Mouse (Mus musculus): Measurements from ENCODE around the gene Lmod1. TPM values are rescaled to one million over a fixed set of nuclear protein-coding genes. Genes with fewer than 3 reads are reported as not detected.

Lmod1 gene
- polyA plus RNA-seq, 1 experiment from 2014 or later = 2.1 TPM

DNA sequence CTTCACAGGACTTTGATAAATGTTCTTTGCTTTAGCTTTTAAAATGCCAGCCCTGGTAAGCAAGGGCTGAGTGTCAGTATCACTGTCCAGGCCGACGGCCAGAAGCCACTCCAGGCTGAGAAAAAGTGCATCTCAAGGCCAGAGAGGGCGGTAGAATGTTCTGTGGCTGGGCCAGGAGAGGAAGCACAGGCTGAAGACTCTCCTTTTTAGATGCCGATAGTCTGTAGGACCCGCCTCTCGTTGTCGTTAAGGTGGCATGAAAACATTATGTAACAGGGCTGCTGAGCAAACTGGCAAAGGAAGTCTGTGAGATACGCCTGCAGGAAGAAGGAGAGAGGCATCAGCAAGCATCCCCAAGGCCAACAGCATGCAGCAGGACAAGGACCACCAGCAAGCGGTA lies 60.6 kb downstream of the Lmod1 start:
- Histone ChIP-seq H3K36me3 (ENCODE audit: insufficient read depth, low read length) (peaks cover 59% of the 10 kb centered on the region), H3K4me1 (replicated peaks; ENCODE audit: insufficient read depth, low read length) (no peaks in the 10 kb centered on the region), H3K4me2 (ENCODE audit: low read length) (no peak overlapping the region), H3K4me3 (replicated peaks; ENCODE audit: low read depth, low read length) (no peak overlapping the region), H3K9ac (ENCODE audit: low read depth, low read length) (no peak overlapping the region), H3K9me3 (replicated peaks; ENCODE audit: low read length) (no peaks in the 10 kb centered on the region), H3K27me3 (ENCODE audit: insufficient read depth, low read length) (no peaks in the 10 kb centered on the region), H3K27ac (no peak overlapping the region)
- ATAC-seq (replicated peaks; ENCODE audit: low FRiP score, low read depth) = no peak
- no peak for DNase-seq (ENCODE audit: low spot score)
- TF ChIP-seq CTCF (IDR thresholded peaks at IDR 0.05; ENCODE audit: low read depth) = no peak
- WGBS = 89% methylated on average over 9 of the region's 9 CpGs

DNA sequence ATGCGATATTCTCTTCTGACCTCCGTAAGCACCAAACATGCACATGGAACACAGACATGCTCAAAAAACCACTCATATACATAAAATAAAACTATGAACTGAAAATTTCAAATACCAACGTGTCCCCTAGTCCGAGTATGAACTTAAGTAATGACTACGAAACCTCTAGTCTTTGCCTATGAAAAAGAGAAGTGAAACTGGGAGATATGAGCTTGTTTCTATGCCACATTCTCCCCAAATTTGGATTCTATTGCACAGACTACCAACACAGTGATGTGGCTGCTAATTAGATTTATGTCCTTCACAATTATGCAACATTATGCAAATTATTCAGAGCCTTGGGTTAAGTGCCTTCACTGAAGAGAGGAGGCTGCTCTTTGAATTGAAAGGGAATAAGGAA lies 74.9 kb downstream of the Lmod1 start:
- H3K4me3 ChIP-seq (replicated peaks; ENCODE audit: low read depth, low read length) = no peak overlapping the region
- peaks cover 55% of the 10 kb centered on the region for H3K36me3 ChIP-seq (ENCODE audit: insufficient read depth, low read length)
- TF ChIP-seq CTCF (IDR thresholded peaks at IDR 0.05; ENCODE audit: low read depth) = no peak
- no peak overlapping the region for H3K27ac ChIP-seq
- H3K27me3 ChIP-seq (ENCODE audit: insufficient read depth, low read length) = no peaks in the 10 kb centered on the region
- WGBS = 92% methylated on average over 5 of the region's 5 CpGs
- no peaks in the 10 kb centered on the region for H3K4me1 ChIP-seq (replicated peaks; ENCODE audit: insufficient read depth, low read length)
- no peak overlapping the region for H3K9ac ChIP-seq (ENCODE audit: low read depth, low read length)
- ATAC-seq (replicated peaks; ENCODE audit: low FRiP score, low read depth) = no peak
- no peaks in the 10 kb centered on the region for H3K9me3 ChIP-seq (replicated peaks; ENCODE audit: low read length)
- no peak overlapping the region for H3K4me2 ChIP-seq (ENCODE audit: low read length)
- no peak for DNase-seq (ENCODE audit: low spot score)

DNA sequence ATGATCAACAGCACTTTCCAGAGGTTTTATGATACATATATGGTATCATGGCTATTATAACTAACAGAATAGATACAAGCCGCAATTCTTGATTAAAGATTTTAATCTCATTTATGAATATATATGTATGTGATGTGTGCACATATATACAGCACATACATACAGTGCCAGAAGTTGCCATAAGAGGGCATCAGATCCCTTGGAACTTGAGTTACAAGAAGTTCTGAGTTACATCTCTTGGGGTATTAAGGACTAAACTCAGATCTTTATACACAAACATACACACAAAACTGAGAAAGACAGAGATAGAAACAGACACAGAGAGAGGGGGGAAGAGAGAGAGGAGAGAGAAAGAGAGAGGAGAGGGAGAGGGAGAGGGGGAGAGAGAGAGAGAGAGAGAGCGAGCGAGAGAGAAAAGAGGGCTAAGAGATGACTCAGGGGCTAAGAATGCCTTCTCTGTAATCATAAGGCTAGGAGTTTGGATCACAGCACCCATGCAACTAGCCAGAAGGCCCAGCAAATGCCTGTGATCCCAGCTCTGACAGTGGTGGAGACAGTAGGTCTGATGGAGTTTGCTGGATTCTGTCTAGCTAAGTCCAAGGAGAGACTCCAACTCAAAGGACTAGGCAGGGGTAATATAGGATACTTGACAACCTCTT lies 77.0 kb downstream of the Lmod1 start:
- Histone ChIP-seq H3K4me1 (replicated peaks; ENCODE audit: insufficient read depth, low read length) (no peaks in the 10 kb centered on the region), H3K27ac (no peak overlapping the region), H3K4me3 (replicated peaks; ENCODE audit: low read depth, low read length) (no peak overlapping the region), H3K9ac (ENCODE audit: low read depth, low read length) (no peak overlapping the region), H3K36me3 (ENCODE audit: insufficient read depth, low read length) (peaks cover 64% of the 10 kb centered on the region), H3K4me2 (ENCODE audit: low read length) (no peak overlapping the region), H3K27me3 (ENCODE audit: insufficient read depth, low read length) (no peaks in the 10 kb centered on the region), H3K9me3 (replicated peaks; ENCODE audit: low read length) (no peaks in the 10 kb centered on the region)
- TF ChIP-seq CTCF (IDR thresholded peaks at IDR 0.05; ENCODE audit: low read depth) = peak; percentile 54; the same call in 1 of the 2 replicates
- DNase-seq (ENCODE audit: low spot score) = peak; percentile 25
- ATAC-seq (replicated peaks; ENCODE audit: low FRiP score, low read depth) = no peak
- 90% methylated on average over 3 of the region's 3 CpGs for WGBS

DNA sequence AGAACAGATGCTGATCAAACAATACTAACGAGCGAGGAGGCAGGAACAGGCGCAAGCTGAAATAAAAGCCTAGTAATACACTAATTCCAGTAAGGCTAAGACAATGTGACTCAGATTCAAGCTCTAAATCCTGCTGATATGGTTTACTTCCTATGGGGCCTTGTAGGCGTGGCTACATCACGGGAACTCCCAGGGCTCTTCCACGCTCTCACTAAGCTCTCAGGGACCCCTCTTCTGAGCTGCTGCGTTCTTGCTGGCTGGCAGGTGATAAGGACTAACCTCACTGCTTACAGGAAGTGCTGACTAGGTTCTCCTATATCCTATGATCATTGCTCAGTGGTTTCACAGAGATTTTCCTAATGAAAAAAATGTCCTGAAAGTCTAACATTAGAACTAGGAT lies 80.7 kb downstream of the Lmod1 start:
- 84% methylated on average over 7 of the region's 7 CpGs for WGBS
- no peak for TF ChIP-seq CTCF (IDR thresholded peaks at IDR 0.05; ENCODE audit: low read depth)
- Histone ChIP-seq H3K4me2 (ENCODE audit: low read length) (no peak overlapping the region), H3K9me3 (replicated peaks; ENCODE audit: low read length) (no peaks in the 10 kb centered on the region), H3K27ac (no peak overlapping the region), H3K4me3 (replicated peaks; ENCODE audit: low read depth, low read length) (no peak overlapping the region), H3K9ac (ENCODE audit: low read depth, low read length) (no peak overlapping the region), H3K4me1 (replicated peaks; ENCODE audit: insufficient read depth, low read length) (no peaks in the 10 kb centered on the region), H3K36me3 (ENCODE audit: insufficient read depth, low read length) (peaks cover 78% of the 10 kb centered on the region), H3K27me3 (ENCODE audit: insufficient read depth, low read length) (no peaks in the 10 kb centered on the region)
- DNase-seq (ENCODE audit: low spot score) (no peak), ATAC-seq (replicated peaks; ENCODE audit: low FRiP score, low read depth) (no peak)

DNA sequence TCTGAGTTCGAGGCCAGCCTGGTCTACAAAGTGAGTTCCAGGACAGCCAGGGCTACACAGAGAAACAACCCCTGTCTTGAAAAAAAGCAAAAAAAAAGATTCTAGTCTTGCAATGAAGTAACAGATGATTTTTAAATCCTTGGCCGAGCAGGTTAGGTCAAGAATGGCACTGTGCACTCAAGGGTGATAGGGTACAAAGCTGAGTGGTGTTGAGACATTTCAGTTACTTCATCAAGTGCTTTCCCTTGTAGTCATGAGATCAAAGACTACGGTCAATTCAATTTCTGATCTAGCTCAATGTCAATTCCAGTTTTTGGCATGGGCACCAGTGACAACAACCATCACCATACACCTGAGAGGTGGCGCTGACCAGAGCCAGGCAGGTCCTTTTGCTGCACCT lies 84.4 kb downstream of the Lmod1 start:
- Histone ChIP-seq H3K4me3 (replicated peaks; ENCODE audit: low read depth, low read length) (no peak overlapping the region), H3K4me2 (ENCODE audit: low read length) (no peak overlapping the region), H3K9me3 (replicated peaks; ENCODE audit: low read length) (no peaks in the 10 kb centered on the region), H3K9ac (ENCODE audit: low read depth, low read length) (no peak overlapping the region), H3K27ac (no peak overlapping the region), H3K36me3 (ENCODE audit: insufficient read depth, low read length) (peaks cover 69% of the 10 kb centered on the region), H3K27me3 (ENCODE audit: insufficient read depth, low read length) (no peaks in the 10 kb centered on the region), H3K4me1 (replicated peaks; ENCODE audit: insufficient read depth, low read length) (0 out of 2 replicates have a peak, but pooled peaks cover 3% of the 10 kb centered on the region)
- DNase-seq (ENCODE audit: low spot score) (no peak), ATAC-seq (replicated peaks; ENCODE audit: low FRiP score, low read depth) (no peak)
- WGBS = 97% methylated on average over 4 of the region's 4 CpGs
- TF ChIP-seq CTCF (IDR thresholded peaks at IDR 0.05; ENCODE audit: low read depth) = no peak

DNA sequence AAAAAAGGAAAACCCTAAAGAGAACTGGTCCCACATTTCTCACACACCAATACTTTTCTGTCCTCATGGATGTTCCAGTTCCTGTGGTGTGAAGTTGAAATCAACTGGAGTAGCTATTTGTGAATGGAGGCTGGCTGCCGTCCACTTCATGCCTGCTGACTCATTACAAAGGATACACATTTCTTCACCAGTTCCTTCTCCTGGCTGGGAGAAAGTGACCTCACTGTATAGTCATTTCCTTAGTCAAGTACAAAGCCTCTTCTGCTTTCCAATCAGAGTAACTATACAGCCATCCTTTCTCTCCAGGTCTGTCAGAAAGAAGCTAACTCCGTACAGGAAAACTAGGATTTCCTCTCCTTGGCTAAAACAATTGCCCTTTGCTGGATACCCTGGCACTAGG lies 86.4 kb downstream of the Lmod1 start:
- no peak overlapping the region for H3K9ac ChIP-seq (ENCODE audit: low read depth, low read length)
- no peak for TF ChIP-seq CTCF (IDR thresholded peaks at IDR 0.05; ENCODE audit: low read depth)
- peaks cover 64% of the 10 kb centered on the region for H3K36me3 ChIP-seq (ENCODE audit: insufficient read depth, low read length)
- H3K9me3 ChIP-seq (replicated peaks; ENCODE audit: low read length) = no peaks in the 10 kb centered on the region
- H3K27ac ChIP-seq = peak overlapping the region; percentile 42; the same call in 1 of the 2 replicates
- no peaks in the 10 kb centered on the region for H3K27me3 ChIP-seq (ENCODE audit: insufficient read depth, low read length)
- H3K4me1 ChIP-seq (replicated peaks; ENCODE audit: insufficient read depth, low read length) = 0 out of 2 replicates have a peak, but pooled peaks cover 4% of the 10 kb centered on the region
- DNase-seq (ENCODE audit: low spot score) = peak; percentile 68
- no peak overlapping the region for H3K4me3 ChIP-seq (replicated peaks; ENCODE audit: low read depth, low read length)
- 71% methylated on average over 2 of the region's 2 CpGs for WGBS
- H3K4me2 ChIP-seq (ENCODE audit: low read length) = no peak overlapping the region
- ATAC-seq (replicated peaks; ENCODE audit: low FRiP score, low read depth) = no peak

DNA sequence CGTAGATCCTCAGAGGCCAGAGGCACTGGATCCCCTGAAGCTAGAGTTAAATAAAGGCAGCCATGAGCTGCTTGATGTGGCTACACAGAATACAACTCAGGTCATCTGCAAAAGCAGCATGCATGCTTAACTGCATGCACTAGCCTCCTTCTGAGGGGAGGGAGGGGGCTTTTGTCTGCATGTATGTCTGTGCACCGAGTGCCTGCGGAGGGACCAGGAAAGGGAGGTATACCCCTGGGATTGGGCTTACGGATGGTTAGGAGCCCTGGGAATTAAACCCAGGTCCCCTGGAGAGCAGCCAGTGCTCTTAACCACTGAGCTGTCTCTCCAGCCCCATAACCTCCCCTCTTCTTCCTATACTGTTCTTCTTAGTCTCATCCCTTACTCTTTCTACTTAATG lies 87.5 kb downstream of the Lmod1 start:
- TF ChIP-seq CTCF (IDR thresholded peaks at IDR 0.05; ENCODE audit: low read depth) = no peak
- H3K9ac ChIP-seq (ENCODE audit: low read depth, low read length) = no peak overlapping the region
- H3K36me3 ChIP-seq (ENCODE audit: insufficient read depth, low read length) = peaks cover 66% of the 10 kb centered on the region
- no peak for DNase-seq (ENCODE audit: low spot score)
- H3K9me3 ChIP-seq (replicated peaks; ENCODE audit: low read length) = no peaks in the 10 kb centered on the region
- no peak for ATAC-seq (replicated peaks; ENCODE audit: low FRiP score, low read depth)
- no peak overlapping the region for H3K4me2 ChIP-seq (ENCODE audit: low read length)
- 0 out of 2 replicates have a peak, but pooled peaks cover 4% of the 10 kb centered on the region for H3K4me1 ChIP-seq (replicated peaks; ENCODE audit: insufficient read depth, low read length)
- H3K4me3 ChIP-seq (replicated peaks; ENCODE audit: low read depth, low read length) = no peak overlapping the region
- no peaks in the 10 kb centered on the region for H3K27me3 ChIP-seq (ENCODE audit: insufficient read depth, low read length)
- no peak overlapping the region for H3K27ac ChIP-seq
- WGBS = 71% methylated on average over 4 of the region's 4 CpGs

Measured in kidney, postnatal 0 days (tissue).